Mouse (Mus musculus) E14TG2a.4 (cell line): Measurements from ENCODE around the gene Top1.

Experiments
- CTCF ChIP-seq: conservative IDR thresholded peaks from 2 replicates; pipeline ENCODE4 v1.5.1; 2014; ENCODE audit warnings: low read length
- POU5F1 ChIP-seq: IDR thresholded peaks from 2 replicates; pipeline ENCODE4 v1.6.1; 2014; ENCODE audit warnings: low read length, borderline replicate concordance

GRCm38 (mm10) chr2:160628055-160628454 is 17.6 kb upstream of the Top1 start:
- TF ChIP-seq CTCF, result no peak
- TF ChIP-seq POU5F1, result no peak
